Mouse (Mus musculus) stomach, embryonic 16.5 days (tissue): ENCODE measurements around the gene Psmc6. TPM values are rescaled to one million over a fixed set of nuclear protein-coding genes. Genes with fewer than 3 reads are reported as not detected.

ENCODE experiments used
- ATAC-seq: fragments of 200-750 bp; cut with Nextera tagmentation; 2 replicates; pipeline ENCODE4 v1.8.0; 2017; ENCODE audit warnings: moderate number of reproducible peaks, moderate TSS enrichment; ENCODE audit not compliant: insufficient read depth, low FRiP score
- H3K27ac ChIP-seq: fragments of 300-500 bp; sonication (generic); 2 replicates; pipeline ENCODE4 v1.5.1; 2014; ENCODE audit warnings: low read length
- H3K27me3 ChIP-seq: fragments of 300-500 bp; sonication (generic); 2 replicates; pipeline ENCODE4 v1.6.1; 2014; ENCODE audit warnings: low read length, control low read depth, mixed read lengths; ENCODE audit not compliant: control insufficient read depth, insufficient read depth
- H3K36me3 ChIP-seq: fragments of 300-500 bp; sonication (generic); 2 replicates; pipeline ENCODE4 v1.6.1; 2014; ENCODE audit warnings: low read length; ENCODE audit not compliant: control insufficient read depth, insufficient read depth
- H3K4me1 ChIP-seq: fragments of 300-500 bp; sonication (generic); 2 replicates; pipeline ENCODE4 v1.6.1; 2014; ENCODE audit warnings: low read length, control low read depth, mixed read lengths; ENCODE audit not compliant: control insufficient read depth, insufficient read depth
- H3K4me2 ChIP-seq: fragments of 300-500 bp; sonication (generic); 2 replicates; pipeline ENCODE4 v1.6.1; 2014; ENCODE audit warnings: low read depth, low read length, mixed read lengths
- H3K4me3 ChIP-seq: fragments of 300-500 bp; sonication (generic); replicated peaks from 2 replicates; pipeline ENCODE4 v1.5.1; 2014; ENCODE audit warnings: mild to moderate bottlenecking, low read length
- H3K9ac ChIP-seq: fragments of 300-500 bp; sonication (generic); 2 replicates; pipeline ENCODE4 v1.6.1; 2014; ENCODE audit warnings: low read length
- H3K9me3 ChIP-seq: fragments of 300-500 bp; sonication (generic); replicated peaks from 2 replicates; pipeline ENCODE4 v1.6.1; 2016; ENCODE audit warnings: low read length, control low read depth; ENCODE audit not compliant: control insufficient read depth
- WGBS: fragments of 180-500 bp; shearing (Covaris S2); extraction: QIAGEN DNeasy Blood & Tissue Kit; methylation state at CpG from one replicate; pipeline ENCODE4 v1.1.7; 2014; 5-methylcytosine and 5-hydroxymethylcytosine counted together
- polyA plus RNA-seq: library from polyadenylated mRNA; unstranded; fragments of >200 nt; fragmentation: Nextera tagmentation; extraction: Ambion mirVana; gene quantifications from 2 replicates; pipeline ENCODE4 v1.2.1, GENCODE M21; 2015

Gene Psmc6
- 128 and 138 TPM in 2 replicates for polyA plus RNA-seq

- Histone ChIP-seq H3K9ac (peak within 1 kb of the TSS; percentile 98), H3K36me3 (peaks cover 7% of the 10 kb centered on the region; the same call in 1 of the 2 replicates), H3K4me3 (peak within 1 kb of the TSS; percentile 99), H3K9me3 (no peaks in the 10 kb centered on the region), H3K27ac (peak within 1 kb of the TSS; percentile 91), H3K4me1 (no peaks in the 10 kb centered on the region), H3K4me2 (peak within 1 kb of the TSS; percentile 78), H3K27me3 (no peaks in the 10 kb centered on the region)
- peak; percentile 98 for ATAC-seq
- WGBS, result under 1% methylated on average over 43 of the region's 44 CpGs
Observed at GRCm38 (mm10) chr14:45329589-45330181, at the start of gene Psmc6. Psmc6 (plus strand) TSS chr14:45329788.

- H3K9ac ChIP-seq, result no peak overlapping the region
- H3K36me3 ChIP-seq, result peaks cover 3% of the 10 kb centered on the region; the same call in 1 of the 2 replicates
- WGBS, result 81% methylated on average over 3 of the region's 3 CpGs
- no peak for ATAC-seq
- H3K4me1 ChIP-seq, result no peaks in the 10 kb centered on the region
- H3K27me3 ChIP-seq, result no peaks in the 10 kb centered on the region
- no peak overlapping the region for H3K4me2 ChIP-seq
- H3K27ac ChIP-seq, result no peak overlapping the region
- no peaks in the 10 kb centered on the region for H3K9me3 ChIP-seq
- no peak overlapping the region for H3K4me3 ChIP-seq
Observed at GRCm38 (mm10) chr14:45282066-45282465, 47.5 kb upstream of the Psmc6 start.

- Histone ChIP-seq H3K36me3 (peaks cover 3% of the 10 kb centered on the region; the same call in 1 of the 2 replicates), H3K9ac (no peak overlapping the region), H3K9me3 (no peaks in the 10 kb centered on the region), H3K4me1 (no peaks in the 10 kb centered on the region), H3K27me3 (no peaks in the 10 kb centered on the region), H3K4me3 (no peak overlapping the region), H3K27ac (no peak overlapping the region), H3K4me2 (no peak overlapping the region)
- WGBS, result 82% methylated on average over 4 of the region's 4 CpGs
- no peak for ATAC-seq
Observed at GRCm38 (mm10) chr14:45291608-45292007, 38.0 kb upstream of the Psmc6 start.

GRCm38 (mm10) chr14:45303939-45304338 is 25.6 kb upstream of the Psmc6 start:
- no peak for ATAC-seq

GRCm38 (mm10) chr14:45304389-45304788 is 25.2 kb upstream of the Psmc6 start:
- 76% methylated on average over 4 of the region's 4 CpGs for WGBS
- H3K27ac ChIP-seq, result no peak overlapping the region
- no peak overlapping the region for H3K4me2 ChIP-seq
- peaks cover 3% of the 10 kb centered on the region; the same call in 1 of the 2 replicates for H3K36me3 ChIP-seq
- no peak overlapping the region for H3K9ac ChIP-seq
- H3K9me3 ChIP-seq, result no peaks in the 10 kb centered on the region
- no peaks in the 10 kb centered on the region for H3K27me3 ChIP-seq
- ATAC-seq, result no peak
- no peak overlapping the region for H3K4me3 ChIP-seq
- no peaks in the 10 kb centered on the region for H3K4me1 ChIP-seq

More at GRCm38 (mm10) chr14:45303939-45304338, 25.6 kb upstream of the Psmc6 start:
- Histone ChIP-seq H3K4me1 (no peaks in the 10 kb centered on the region), H3K36me3 (peaks cover 3% of the 10 kb centered on the region; the same call in 1 of the 2 replicates), H3K4me2 (no peak overlapping the region), H3K27ac (no peak overlapping the region), H3K9me3 (no peaks in the 10 kb centered on the region), H3K9ac (no peak overlapping the region), H3K4me3 (no peak overlapping the region), H3K27me3 (no peaks in the 10 kb centered on the region)
- WGBS, result 69% methylated on average over 4 of the region's 4 CpGs

- no peak overlapping the region for H3K27ac ChIP-seq
- H3K36me3 ChIP-seq, result peaks cover 3% of the 10 kb centered on the region; the same call in 1 of the 2 replicates
- H3K4me3 ChIP-seq, result no peak overlapping the region
- H3K4me2 ChIP-seq, result no peak overlapping the region
- H3K27me3 ChIP-seq, result no peaks in the 10 kb centered on the region
- H3K9ac ChIP-seq, result no peak overlapping the region
- H3K4me1 ChIP-seq, result no peaks in the 10 kb centered on the region
- no peaks in the 10 kb centered on the region for H3K9me3 ChIP-seq
- no peak for ATAC-seq
- WGBS, result 87% methylated on average over 5 of the region's 5 CpGs
Observed at GRCm38 (mm10) chr14:45305852-45306251, 23.7 kb upstream of the Psmc6 start.

- Histone ChIP-seq H3K4me1 (no peaks in the 10 kb centered on the region), H3K4me3 (no peak overlapping the region)
Observed at GRCm38 (mm10) chr14:45307630-45308328, 21.8 kb upstream of the Psmc6 start.

GRCm38 (mm10) chr14:45309646-45310045 is 19.9 kb upstream of the Psmc6 start:
- Histone ChIP-seq H3K4me1 (0 out of 2 replicates have a peak, but pooled peaks cover 2% of the 10 kb centered on the region), H3K9ac (no peak overlapping the region), H3K27me3 (no peaks in the 10 kb centered on the region), H3K36me3 (0 out of 2 replicates have a peak, but pooled peaks cover 3% of the 10 kb centered on the region), H3K4me3 (no peak overlapping the region), H3K9me3 (no peaks in the 10 kb centered on the region), H3K4me2 (no peak overlapping the region), H3K27ac (no peak overlapping the region)
- 90% methylated on average over 13 of the region's 13 CpGs for WGBS
- ATAC-seq, result no peak

More at GRCm38 (mm10) chr14:45307630-45308328, 21.8 kb upstream of the Psmc6 start:
- no peak overlapping the region for H3K27ac ChIP-seq
- ATAC-seq, result no peak
- no peaks in the 10 kb centered on the region for H3K9me3 ChIP-seq
- 82% methylated on average over 8 of the region's 8 CpGs for WGBS
- H3K4me2 ChIP-seq, result no peak overlapping the region
- 0 out of 2 replicates have a peak, but pooled peaks cover 3% of the 10 kb centered on the region for H3K36me3 ChIP-seq
- no peak overlapping the region for H3K9ac ChIP-seq
- H3K27me3 ChIP-seq, result no peaks in the 10 kb centered on the region

- H3K4me1 ChIP-seq, result 0 out of 2 replicates have a peak, but pooled peaks cover 3% of the 10 kb centered on the region
Observed at GRCm38 (mm10) chr14:45310101-45310500, 19.5 kb upstream of the Psmc6 start.

More at GRCm38 (mm10) chr14:45310101-45310500, 19.5 kb upstream of the Psmc6 start:
- no peak overlapping the region for H3K4me3 ChIP-seq
- no peak overlapping the region for H3K9ac ChIP-seq
- no peak for ATAC-seq
- H3K27ac ChIP-seq, result no peak overlapping the region
- WGBS, result 90% methylated on average over 14 of the region's 14 CpGs
- 0 out of 2 replicates have a peak, but pooled peaks cover under 1% of the 10 kb centered on the region for H3K36me3 ChIP-seq
- H3K9me3 ChIP-seq, result no peaks in the 10 kb centered on the region
- H3K4me2 ChIP-seq, result no peak overlapping the region
- no peaks in the 10 kb centered on the region for H3K27me3 ChIP-seq
